Mouse (Mus musculus): ENCODE results near the gene Slc30a10. TPM values are rescaled to one million over a fixed set of nuclear protein-coding genes. Genes with fewer than 3 reads are reported as not detected.

The Slc30a10 gene
- polyA plus RNA-seq, 1 experiment: not detected

DNA sequence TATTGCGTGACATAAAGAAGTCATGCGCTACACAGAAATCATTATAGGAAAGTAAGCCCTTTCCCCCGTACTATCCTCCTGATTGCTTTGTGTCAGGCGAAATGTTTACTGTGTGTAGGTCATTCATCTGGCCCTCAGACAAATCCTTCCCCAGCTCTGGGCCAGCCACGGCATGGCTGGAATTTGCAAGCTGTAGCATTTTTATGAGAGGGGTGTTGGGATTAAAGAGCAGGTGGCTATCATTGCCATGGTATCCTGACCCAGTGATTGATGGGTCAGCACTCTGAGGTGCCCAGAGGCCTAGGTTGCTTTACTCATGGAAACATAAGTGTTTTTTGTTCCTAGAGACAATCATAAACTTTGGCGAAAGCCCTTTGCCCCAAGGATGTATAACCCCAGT lies 35.2 kb downstream of the Slc30a10 start:
- Histone ChIP-seq H3K4me2 (ENCODE audit: low read depth) (no peak overlapping the region), H3ac (ENCODE audit: control insufficient read depth, insufficient read length) (no peak overlapping the region), H3K36me3 (ENCODE audit: control insufficient read depth, insufficient read depth) (no peaks in the 10 kb centered on the region), H3K27me3 (ENCODE audit: control insufficient read depth, insufficient read depth, insufficient read length) (peaks cover 12% of the 10 kb centered on the region), H3K4me3 (no peak overlapping the region), H3K79me2 (ENCODE audit: control insufficient read depth, insufficient read depth) (no peaks in the 10 kb centered on the region)
- TF ChIP-seq E2F4 (IDR thresholded peaks at IDR 0.05; ENCODE audit: insufficient read depth): no peak
- no peak for TF ChIP-seq CEBPB (IDR thresholded peaks at IDR 0.05; ENCODE audit: insufficient read depth, poor library complexity, severe bottlenecking)
- no peak for TF ChIP-seq SRF (IDR thresholded peaks at IDR 0.05; ENCODE audit: control insufficient read depth, insufficient read length, low read depth)
- no peak for TF ChIP-seq MYOD1 (IDR thresholded peaks at IDR 0.05; ENCODE audit: control insufficient read depth in 1 of 3, insufficient read length in 2 of 3, low read depth in 2 of 3)
- TF ChIP-seq MAX (IDR thresholded peaks at IDR 0.05; ENCODE audit: low read depth): no peak
- no peak for TF ChIP-seq POLR2AphosphoS2 (IDR thresholded peaks at IDR 0.05; ENCODE audit: insufficient read length, low read depth)
- no peak for TF ChIP-seq TCF12 (IDR thresholded peaks at IDR 0.05; ENCODE audit: insufficient read depth, poor library complexity, severe bottlenecking)
- TF ChIP-seq REST (IDR thresholded peaks at IDR 0.05; ENCODE audit: insufficient read depth, insufficient read length): no peak
- TF ChIP-seq TCF3 (IDR thresholded peaks at IDR 0.05; ENCODE audit: insufficient read length, low read depth): no peak
- TF ChIP-seq POLR2A (IDR thresholded peaks at IDR 0.05; ENCODE audit: insufficient read length, low read depth): no peak
- TF ChIP-seq USF1 (IDR thresholded peaks at IDR 0.05; ENCODE audit: low read depth): no peak
- no peak for TF ChIP-seq MYOG (IDR thresholded peaks at IDR 0.05; ENCODE audit: control insufficient read depth in 1 of 3, insufficient read depth in 1 of 3, insufficient read length in 2 of 3, low read depth in 2 of 3)

DNA sequence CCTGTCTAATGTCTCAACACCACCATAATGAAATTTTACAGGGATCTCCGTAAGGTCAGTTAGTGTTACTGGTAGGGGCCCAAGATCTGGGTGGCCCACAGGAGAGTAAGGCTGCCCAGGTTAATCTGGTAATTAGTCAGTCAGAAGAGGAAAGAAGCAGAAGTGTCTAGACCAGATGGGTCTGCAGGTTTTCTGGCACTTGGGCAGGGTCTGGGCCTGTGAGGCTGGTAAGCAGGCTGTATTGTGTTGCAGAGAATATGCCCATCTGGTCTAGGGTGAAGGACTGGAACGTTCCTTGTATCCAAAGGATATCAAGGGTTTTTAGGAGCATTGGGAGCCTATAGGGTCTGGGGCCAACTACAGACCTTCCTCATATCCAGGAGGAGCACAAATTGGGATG lies 36.0 kb downstream of the Slc30a10 start:
- H3K36me3 ChIP-seq (ENCODE audit: control insufficient read depth, insufficient read depth): no peaks in the 10 kb centered on the region
- TF ChIP-seq POLR2A (IDR thresholded peaks at IDR 0.05; ENCODE audit: insufficient read length, low read depth) (no peak), REST (IDR thresholded peaks at IDR 0.05; ENCODE audit: insufficient read depth, insufficient read length) (no peak), SRF (IDR thresholded peaks at IDR 0.05; ENCODE audit: control insufficient read depth, insufficient read length, low read depth) (no peak), CEBPB (IDR thresholded peaks at IDR 0.05; ENCODE audit: insufficient read depth, poor library complexity, severe bottlenecking) (no peak)
- peaks cover 12% of the 10 kb centered on the region for H3K27me3 ChIP-seq (ENCODE audit: control insufficient read depth, insufficient read depth, insufficient read length)
- no peak overlapping the region for H3ac ChIP-seq (ENCODE audit: control insufficient read depth, insufficient read length)
- no peak overlapping the region for H3K4me2 ChIP-seq (ENCODE audit: low read depth)
- no peaks in the 10 kb centered on the region for H3K79me2 ChIP-seq (ENCODE audit: control insufficient read depth, insufficient read depth)
- no peak overlapping the region for H3K4me3 ChIP-seq

DNA sequence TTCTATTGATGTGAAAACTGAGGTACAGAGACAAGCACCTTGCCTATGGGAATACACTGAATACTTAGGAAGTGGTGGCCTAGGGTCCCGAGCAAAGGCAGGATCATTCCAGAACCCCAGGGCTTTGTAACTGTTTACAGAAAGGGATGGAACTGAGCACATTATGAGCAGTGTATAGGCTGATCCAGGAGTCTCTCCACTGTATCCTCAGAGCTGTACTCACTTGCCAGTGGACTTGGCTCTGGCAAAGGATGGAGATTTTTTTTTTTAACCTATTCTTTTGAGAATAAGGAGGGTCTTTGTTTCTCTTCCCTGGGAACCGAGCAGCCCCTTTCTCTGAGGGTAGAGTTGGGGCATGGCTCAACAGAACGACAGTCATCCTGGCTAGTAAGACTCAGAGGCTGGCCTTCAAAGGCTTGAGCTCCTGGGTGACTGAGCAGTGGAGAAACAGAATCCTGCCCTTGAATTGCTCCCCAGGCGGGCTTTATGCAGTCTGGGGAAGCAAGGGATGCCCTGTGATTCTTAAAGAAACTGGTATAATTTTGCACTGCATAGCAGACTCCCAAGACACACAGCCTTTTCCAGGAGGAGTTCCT lies 38.9 kb downstream of the Slc30a10 start:
- TF ChIP-seq TCF12 (IDR thresholded peaks at IDR 0.05; ENCODE audit: insufficient read depth, poor library complexity, severe bottlenecking) (no peak), MYOG (IDR thresholded peaks at IDR 0.05; ENCODE audit: control insufficient read depth in 1 of 3, insufficient read depth in 1 of 3, insufficient read length in 2 of 3, low read depth in 2 of 3) (no peak), REST (IDR thresholded peaks at IDR 0.05; ENCODE audit: insufficient read depth, insufficient read length) (no peak), MYOD1 (IDR thresholded peaks at IDR 0.05; ENCODE audit: control insufficient read depth in 1 of 3, insufficient read length in 2 of 3, low read depth in 2 of 3) (no peak), E2F4 (IDR thresholded peaks at IDR 0.05; ENCODE audit: insufficient read depth) (no peak), MAX (IDR thresholded peaks at IDR 0.05; ENCODE audit: low read depth) (no peak)
- Histone ChIP-seq H3K36me3 (ENCODE audit: control insufficient read depth, insufficient read depth) (no peaks in the 10 kb centered on the region), H3K79me2 (ENCODE audit: control insufficient read depth, insufficient read depth) (no peaks in the 10 kb centered on the region), H3ac (ENCODE audit: control insufficient read depth, insufficient read length) (no peak overlapping the region), H3K27me3 (ENCODE audit: control insufficient read depth, insufficient read depth, insufficient read length) (peaks cover 29% of the 10 kb centered on the region), H3K4me2 (ENCODE audit: low read depth) (no peak overlapping the region), H3K4me3 (no peak overlapping the region)

DNA sequence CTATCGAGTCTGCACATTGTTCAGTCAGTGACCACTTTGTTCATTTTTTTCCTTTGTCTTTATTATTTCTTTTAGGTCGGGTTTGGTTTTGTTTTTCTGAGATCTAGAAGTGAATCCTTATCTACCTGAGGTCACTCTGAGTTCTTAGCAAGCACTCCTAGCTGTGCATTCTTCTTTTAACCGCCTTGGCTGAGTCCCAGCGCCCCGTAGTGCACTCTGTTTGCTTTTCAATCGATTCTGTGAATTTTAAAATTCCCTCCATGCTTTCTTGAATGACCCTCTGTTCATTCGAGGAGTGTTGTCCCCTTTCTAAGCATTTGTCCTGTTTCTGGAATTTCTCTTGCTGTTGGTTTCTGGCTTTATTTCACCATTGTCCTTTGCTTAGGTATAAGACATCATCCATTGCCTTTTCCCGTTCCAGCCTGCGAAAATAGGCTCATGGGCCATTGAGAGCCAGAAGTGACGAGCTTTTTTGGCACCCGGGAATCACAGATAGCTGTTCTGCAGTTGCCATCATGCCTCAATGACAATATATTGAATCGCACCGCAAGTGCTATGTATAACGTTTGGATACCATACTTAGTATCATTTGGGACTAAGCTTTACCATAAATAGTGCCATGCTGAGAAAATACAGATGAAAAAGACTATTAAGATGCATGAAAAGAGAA lies 42.3 kb downstream of the Slc30a10 start:
- H3ac ChIP-seq (ENCODE audit: control insufficient read depth, insufficient read length): no peak overlapping the region
- no peak overlapping the region for H3K4me2 ChIP-seq (ENCODE audit: low read depth)
- no peaks in the 10 kb centered on the region for H3K36me3 ChIP-seq (ENCODE audit: control insufficient read depth, insufficient read depth)
- no peaks in the 10 kb centered on the region for H3K79me2 ChIP-seq (ENCODE audit: control insufficient read depth, insufficient read depth)
- H3K4me3 ChIP-seq: no peak overlapping the region
- TF ChIP-seq USF1 (IDR thresholded peaks at IDR 0.05; ENCODE audit: low read depth) (no peak), MYOD1 (IDR thresholded peaks at IDR 0.05; ENCODE audit: control insufficient read depth in 1 of 3, insufficient read length in 2 of 3, low read depth in 2 of 3) (no peak), SRF (IDR thresholded peaks at IDR 0.05; ENCODE audit: control insufficient read depth, insufficient read length, low read depth) (no peak), E2F4 (IDR thresholded peaks at IDR 0.05; ENCODE audit: insufficient read depth) (no peak), MAX (IDR thresholded peaks at IDR 0.05; ENCODE audit: low read depth) (no peak), REST (IDR thresholded peaks at IDR 0.05; ENCODE audit: insufficient read depth, insufficient read length) (no peak), MYOG (IDR thresholded peaks at IDR 0.05; ENCODE audit: control insufficient read depth in 1 of 3, insufficient read depth in 1 of 3, insufficient read length in 2 of 3, low read depth in 2 of 3) (no peak), TCF12 (IDR thresholded peaks at IDR 0.05; ENCODE audit: insufficient read depth, poor library complexity, severe bottlenecking) (no peak), POLR2AphosphoS2 (IDR thresholded peaks at IDR 0.05; ENCODE audit: insufficient read length, low read depth) (no peak), TCF3 (IDR thresholded peaks at IDR 0.05; ENCODE audit: insufficient read length, low read depth) (no peak), CEBPB (IDR thresholded peaks at IDR 0.05; ENCODE audit: insufficient read depth, poor library complexity, severe bottlenecking) (no peak), POLR2A (IDR thresholded peaks at IDR 0.05; ENCODE audit: insufficient read length, low read depth) (no peak)
- peaks cover 41% of the 10 kb centered on the region for H3K27me3 ChIP-seq (ENCODE audit: control insufficient read depth, insufficient read depth, insufficient read length)

DNA sequence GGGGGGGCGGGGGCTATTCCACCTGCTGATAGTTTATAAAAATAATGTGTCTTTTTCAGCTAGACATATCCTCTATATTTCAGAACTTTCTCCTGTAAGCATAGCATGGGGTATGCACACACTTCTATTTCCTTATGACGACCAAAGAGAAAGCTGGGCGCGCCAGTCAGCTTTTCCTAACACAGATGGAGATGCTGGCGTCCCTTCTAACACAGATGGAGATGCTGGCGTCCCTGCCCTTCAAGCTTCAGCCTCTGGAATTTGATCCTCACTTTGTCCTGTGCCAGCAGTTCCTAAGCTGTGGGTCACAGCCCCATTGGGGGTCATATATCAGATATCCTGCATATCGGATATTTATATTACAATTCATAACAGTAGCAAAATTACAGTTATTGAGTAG lies 46.0 kb downstream of the Slc30a10 start:
- Histone ChIP-seq H3K36me3 (ENCODE audit: control insufficient read depth, insufficient read depth) (no peaks in the 10 kb centered on the region), H3ac (ENCODE audit: control insufficient read depth, insufficient read length) (no peak overlapping the region)
- TF ChIP-seq E2F4 (IDR thresholded peaks at IDR 0.05; ENCODE audit: insufficient read depth) (no peak), TCF12 (IDR thresholded peaks at IDR 0.05; ENCODE audit: insufficient read depth, poor library complexity, severe bottlenecking) (no peak), REST (IDR thresholded peaks at IDR 0.05; ENCODE audit: insufficient read depth, insufficient read length) (no peak), MYOD1 (IDR thresholded peaks at IDR 0.05; ENCODE audit: control insufficient read depth in 1 of 3, insufficient read length in 2 of 3, low read depth in 2 of 3) (no peak), POLR2AphosphoS2 (IDR thresholded peaks at IDR 0.05; ENCODE audit: insufficient read length, low read depth) (no peak), POLR2A (IDR thresholded peaks at IDR 0.05; ENCODE audit: insufficient read length, low read depth) (no peak), CEBPB (IDR thresholded peaks at IDR 0.05; ENCODE audit: insufficient read depth, poor library complexity, severe bottlenecking) (no peak), TCF3 (IDR thresholded peaks at IDR 0.05; ENCODE audit: insufficient read length, low read depth) (no peak), USF1 (IDR thresholded peaks at IDR 0.05; ENCODE audit: low read depth) (no peak), SRF (IDR thresholded peaks at IDR 0.05; ENCODE audit: control insufficient read depth, insufficient read length, low read depth) (no peak), MAX (IDR thresholded peaks at IDR 0.05; ENCODE audit: low read depth) (no peak), MYOG (IDR thresholded peaks at IDR 0.05; ENCODE audit: control insufficient read depth in 1 of 3, insufficient read depth in 1 of 3, insufficient read length in 2 of 3, low read depth in 2 of 3) (no peak)

More for the DNA sequence above, 46.0 kb downstream of the Slc30a10 start:
- no peaks in the 10 kb centered on the region for H3K79me2 ChIP-seq (ENCODE audit: control insufficient read depth, insufficient read depth)
- H3K4me3 ChIP-seq: no peak overlapping the region
- H3K27me3 ChIP-seq (ENCODE audit: control insufficient read depth, insufficient read depth, insufficient read length): peaks cover 49% of the 10 kb centered on the region
- no peak overlapping the region for H3K4me2 ChIP-seq (ENCODE audit: low read depth)
